Mouse (Mus musculus) neutrophil, adult 65 days (primary cell): ENCODE measurements around the gene Tas2r135. TPM values are rescaled to one million over a fixed set of nuclear protein-coding genes. Genes with fewer than 3 reads are reported as not detected.

Experiments
- total RNA-seq: library from RNA; stranded (reverse); gene quantifications from 2 replicates; pipeline ENCODE4 v1.2.4, GENCODE M21; 2023

Tas2r135 gene
- total RNA-seq = 4.3 and 9.0 TPM in 2 replicates

DNA sequence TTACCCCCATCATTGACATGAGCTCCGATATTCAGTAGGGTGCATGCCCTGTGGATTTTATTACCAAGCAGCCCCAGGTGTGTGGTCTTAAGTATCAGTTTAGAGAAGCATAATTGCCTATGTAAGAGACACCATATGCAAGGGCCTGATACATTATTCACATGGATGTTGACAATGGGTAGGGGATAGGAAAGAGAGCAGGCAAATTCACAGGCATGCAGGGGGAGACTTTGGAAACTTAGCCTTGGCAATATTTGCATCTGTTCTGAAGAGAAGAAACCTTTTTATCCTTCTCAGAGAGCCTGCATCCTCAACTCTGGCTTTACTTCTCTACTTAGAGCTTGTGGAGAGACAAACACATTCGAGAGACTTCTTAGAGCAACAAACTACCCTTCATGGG lies at the start of gene Tas2r135:
TSS of gene Tas2r135 (plus strand) at position 301 of the 400 bp plus-strand sequence.

DNA sequence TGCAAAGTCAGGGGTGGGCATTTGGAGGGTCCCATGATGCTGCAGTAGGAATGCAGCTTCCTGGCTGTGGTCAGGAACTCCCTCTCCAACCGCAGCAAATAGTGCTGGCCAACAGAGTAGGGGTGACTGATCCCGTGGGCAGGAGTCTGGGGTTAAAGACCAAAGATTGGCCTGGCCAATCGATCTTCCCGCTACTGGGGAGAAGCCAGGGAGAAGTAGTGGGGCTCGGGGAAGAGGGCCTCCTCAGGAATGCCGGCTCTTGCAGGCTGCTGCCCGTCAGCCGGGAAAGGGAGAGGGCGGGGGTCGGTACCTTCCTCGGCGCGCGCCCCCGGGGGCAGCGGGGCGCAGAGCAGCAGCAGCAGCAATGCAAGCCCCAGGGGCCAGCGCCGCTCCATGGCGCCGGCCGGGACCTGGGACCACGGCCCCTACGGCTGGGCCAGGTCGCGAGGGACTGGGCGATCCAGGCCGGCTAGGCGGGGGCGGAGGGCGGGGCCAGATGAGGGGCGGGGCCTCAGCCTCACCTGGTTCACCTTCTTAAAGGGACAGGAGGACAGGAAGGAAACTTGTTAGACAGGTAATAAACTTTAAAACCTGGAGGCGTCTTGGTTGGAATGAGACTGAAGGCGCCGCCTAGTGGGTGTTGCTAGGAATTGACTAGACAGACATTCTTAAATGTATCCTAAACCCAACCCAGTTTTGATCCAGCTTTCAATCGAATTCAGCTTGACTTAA lies 32.3 kb upstream of the Tas2r135 start, which contains the start of gene Epha1:
TSS of gene Epha1 (minus strand) at position 453 of the 732 bp plus-strand sequence.

DNA sequence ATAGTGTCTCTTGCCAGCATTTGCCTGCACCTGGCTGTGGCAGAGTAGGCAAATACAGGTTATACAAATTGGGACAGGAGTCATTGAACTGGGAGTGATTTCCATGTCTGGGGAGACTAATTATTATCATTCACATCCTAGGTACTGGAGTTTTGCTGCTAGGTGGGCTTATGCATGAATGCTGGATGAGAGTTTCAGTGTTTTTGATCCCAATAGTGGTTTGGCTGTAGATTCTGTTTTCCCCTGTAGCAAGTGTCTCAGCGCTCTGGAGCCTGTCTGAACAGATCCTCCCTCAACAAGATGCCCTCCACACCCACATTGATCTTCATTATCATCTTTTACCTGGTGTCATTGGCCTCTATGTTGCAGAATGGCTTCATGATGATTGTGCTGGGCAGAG lies 5.3 kb upstream of the Tas2r135 start, which contains the start of gene Tas2r143:
TSS of gene Tas2r143 (plus strand) at position 301 of the 400 bp plus-strand sequence.

GRCm38 (mm10) chr6:42434446-42434845 lies 29.2 kb downstream of the Tas2r135 start, which contains the start of gene Tas2r126:
TSS of gene Tas2r126 (plus strand) at chr6:42434535.

Other genes starting within 250 kb of the Tas2r135 start
- gene Tas2r144, start 190.1 kb upstream of the Tas2r135 start, total RNA-seq = not detected in 2 replicates
- 4.0 and 4.5 TPM in 2 replicates for gene Gstk1, start 159.5 kb upstream of the Tas2r135 start, total RNA-seq
- not detected in 2 replicates for gene Tmem139, start 143.5 kb upstream of the Tas2r135 start, total RNA-seq
- gene Casp2, start 140.4 kb upstream of the Tas2r135 start, total RNA-seq = 65.5 and 97.9 TPM in 2 replicates
- gene Clcn1, start 118.7 kb upstream of the Tas2r135 start, total RNA-seq = 0.11 and 0.32 TPM in 2 replicates
- not detected in 2 replicates for gene Fam131b, start 80.8 kb upstream of the Tas2r135 start, total RNA-seq
- 756 and 770 TPM in 2 replicates for gene Zyx, start 55.8 kb upstream of the Tas2r135 start, total RNA-seq
- 0.44 and 0.45 TPM in 2 replicates for gene Epha1, start 32.2 kb upstream of the Tas2r135 start, total RNA-seq
- 4.8 and 7.0 TPM in 2 replicates for gene Tas2r143, start 5.2 kb upstream of the Tas2r135 start, total RNA-seq
- 1.6 and 1.7 TPM in 2 replicates for gene Tas2r126, start 29.1 kb downstream of the Tas2r135 start, total RNA-seq
- not detected in 2 replicates for gene Olfr458, start 59.8 kb downstream of the Tas2r135 start, total RNA-seq
- not detected in 2 replicates for gene Olfr457, start 70.9 kb downstream of the Tas2r135 start, total RNA-seq
- gene Olfr456, start 81.8 kb downstream of the Tas2r135 start, total RNA-seq = not detected in 2 replicates
- not detected in 2 replicates for gene Olfr455, start 142.2 kb downstream of the Tas2r135 start, total RNA-seq
- gene Tcaf3, start 192.3 kb downstream of the Tas2r135 start, total RNA-seq = not detected in 2 replicates
- 0.22 TPM in 1 of 2 replicates, not detected in the other for gene Tcaf2, start 239.8 kb downstream of the Tas2r135 start, total RNA-seq